Mouse (Mus musculus): ENCODE data around the gene Tmem104.

The Tmem104 gene

GRCm38 (mm10) chr11:115283891-115284620 is 96.8 kb downstream of the Tmem104 start:
- DNase-seq, result no peak

GRCm38 (mm10) chr11:115285282-115285681 is 98.0 kb downstream of the Tmem104 start:
- DNase-seq, result no peak

GRCm38 (mm10) chr11:115286201-115286993 is 99.1 kb downstream of the Tmem104 start:
- no peak for DNase-seq

GRCm38 (mm10) chr11:115287386-115287785 is 100.1 kb downstream of the Tmem104 start:
- DNase-seq, result no peak

GRCm38 (mm10) chr11:115288305-115288704 is 101.0 kb downstream of the Tmem104 start:
- DNase-seq, result no peak

GRCm38 (mm10) chr11:115289885-115290284 is 102.6 kb downstream of the Tmem104 start:
- no peak for DNase-seq

GRCm38 (mm10) chr11:115290314-115290713 is 103.0 kb downstream of the Tmem104 start:
- DNase-seq, result no peak

- DNase-seq, result no peak
Measured at GRCm38 (mm10) chr11:115290919-115291318, 103.6 kb downstream of the Tmem104 start.

GRCm38 (mm10) chr11:115291503-115291902 is 104.2 kb downstream of the Tmem104 start:
- no peak for DNase-seq

- DNase-seq, result no peak
Measured at GRCm38 (mm10) chr11:115292631-115293375, 105.5 kb downstream of the Tmem104 start.

GRCm38 (mm10) chr11:115295939-115296338 is 108.7 kb downstream of the Tmem104 start:
- no peak for DNase-seq
